Mouse (Mus musculus) heart, postnatal 36 days (tissue): Measurements from ENCODE around the gene Prss36. TPM values are rescaled to one million over a fixed set of nuclear protein-coding genes. Genes with fewer than 3 reads are reported as not detected.
A peak's percentile ranks its signal among the peaks of the same experiment; 100 is the strongest.

Experiments
- DNase-seq, 2 experiments: peaks; one replicate each; pipeline ENCODE4 v3.0.0; 2021 to 2022
- intact Hi-C: fragments of 180-260 bp; cut with DNase I; formaldehyde crosslinking; loops from one replicate; pipeline ENCODE4 v1.15.1; 2025
- total RNA-seq, 2 experiments: library from RNA; stranded (reverse); gene quantifications; 2 replicates each; pipeline ENCODE4 v1.2.3; 2021

Gene Prss36
- total RNA-seq, 2 experiments from 2014 or later = 7.9 to 8.1 TPM

- DNase-seq = no peak
- intact Hi-C loops = loop anchor here (1.0 to 2.0 kb wide), 2 partner anchors 31 to 135 kb away; partner anchors contain the start of genes Fus and Hsd3b7
These were observed 10.8 kb downstream of the Prss36 start for GRCm38 (mm10) chr7:127935748-127936159.

- DNase-seq = peak; percentile 97 to 98
- intact Hi-C loops = loop anchor here (1.0 kb wide), 1 partner anchor 135 kb away; the partner anchor contains the start of gene Hsd3b7
These were observed 11.3 kb downstream of the Prss36 start for GRCm38 (mm10) chr7:127935028-127935722.

- no peak for DNase-seq
- intact Hi-C loops = no loop called here
These were observed 12.4 kb downstream of the Prss36 start for GRCm38 (mm10) chr7:127934075-127934474.

GRCm38 (mm10) chr7:127932273-127933031, 14.1 kb downstream of the Prss36 start:
- intact Hi-C loops = loop anchor here (2.0 kb wide), 1 partner anchor 90 kb away; no protein-coding TSS in a partner anchor
- no peak for DNase-seq

- intact Hi-C loops = loop anchor here (2.0 kb wide), 1 partner anchor 89 kb away; no protein-coding TSS in a partner anchor
- DNase-seq = no peak
These were observed 15.0 kb downstream of the Prss36 start for GRCm38 (mm10) chr7:127931351-127932135.

- DNase-seq = no peak
- intact Hi-C loops = no loop called here
These were observed 15.9 kb downstream of the Prss36 start for GRCm38 (mm10) chr7:127930636-127931035.

GRCm38 (mm10) chr7:127929923-127930322, 16.6 kb downstream of the Prss36 start, which contains the start of gene Prss8:
TSS of gene Prss8 (minus strand) at chr7:127930104.
- no peak for DNase-seq
- intact Hi-C loops = no loop called here

- DNase-seq = no peak
- intact Hi-C loops = no loop called here
These were observed 17.9 kb downstream of the Prss36 start for GRCm38 (mm10) chr7:127928596-127928995.

- no peak for DNase-seq
- intact Hi-C loops = no loop called here
These were observed 18.8 kb downstream of the Prss36 start for GRCm38 (mm10) chr7:127927726-127928125.

- intact Hi-C loops = no loop called here
These were observed 19.7 kb downstream of the Prss36 start for GRCm38 (mm10) chr7:127926846-127927245.

GRCm38 (mm10) chr7:127926066-127926465, 20.5 kb downstream of the Prss36 start:
- intact Hi-C loops = no loop called here
- DNase-seq = no peak

More at GRCm38 (mm10) chr7:127926846-127927245, 19.7 kb downstream of the Prss36 start:
- no peak for DNase-seq

- no peak for DNase-seq
- intact Hi-C loops = no loop called here
These were observed 21.3 kb downstream of the Prss36 start for GRCm38 (mm10) chr7:127925252-127925651.

GRCm38 (mm10) chr7:127923714-127924113, 22.8 kb downstream of the Prss36 start:
- intact Hi-C loops = no loop called here

GRCm38 (mm10) chr7:127922451-127923275, 23.9 kb downstream of the Prss36 start:
- intact Hi-C loops = no loop called here
- no peak for DNase-seq

More at GRCm38 (mm10) chr7:127923714-127924113, 22.8 kb downstream of the Prss36 start:
- no peak for DNase-seq

GRCm38 (mm10) chr7:127921516-127921915, 25.0 kb downstream of the Prss36 start:
- intact Hi-C loops = no loop called here
- no peak for DNase-seq

- DNase-seq = no peak
- intact Hi-C loops = no loop called here
These were observed 27.2 kb downstream of the Prss36 start for GRCm38 (mm10) chr7:127919290-127919689.

- intact Hi-C loops = no loop called here
- peak in 1 of 2 experiments; percentile 54 for DNase-seq
These were observed 28.3 kb downstream of the Prss36 start for GRCm38 (mm10) chr7:127918203-127918602.

- no peak for DNase-seq
- intact Hi-C loops = no loop called here
These were observed 31.2 kb downstream of the Prss36 start for GRCm38 (mm10) chr7:127915293-127915692.

GRCm38 (mm10) chr7:127912938-127913337, 33.6 kb downstream of the Prss36 start:
- DNase-seq = no peak
- intact Hi-C loops = no loop called here
